Mouse (Mus musculus) heart, adult 8-10 months (tissue): ENCODE measurements at regions not wholly inside any gene's neighbourhood (a gene's known extent, or its start where the extent isn't known, plus 50 kb on each side); places are given as distances from the start of the nearest gene placed in this dataset.

Experiments used
- DNase-seq: peaks from one replicate; pipeline ENCODE4 v3.0.0; 2022; ENCODE audit warnings: low spot score

DNA sequence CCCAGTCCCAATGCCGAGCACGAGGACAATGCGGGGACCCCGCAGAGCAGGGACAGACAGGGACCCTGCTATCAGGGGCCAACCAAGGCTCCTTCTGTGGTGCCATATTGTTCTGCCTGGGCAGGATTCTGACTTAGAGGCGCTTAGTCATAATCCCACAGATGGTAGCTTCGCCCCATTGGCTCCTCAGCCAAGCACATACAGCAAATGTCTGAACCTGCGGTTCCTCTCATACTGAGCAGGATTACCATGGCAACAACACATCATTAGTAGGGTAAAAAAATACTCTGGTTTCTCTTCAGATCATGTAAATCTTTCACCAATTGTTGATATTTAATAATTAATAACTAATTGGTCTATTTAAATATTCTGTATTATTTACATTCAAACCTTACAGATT lies 2140.3 kb upstream of the Cdh20 start:
- peak; percentile 99 for DNase-seq

DNA sequence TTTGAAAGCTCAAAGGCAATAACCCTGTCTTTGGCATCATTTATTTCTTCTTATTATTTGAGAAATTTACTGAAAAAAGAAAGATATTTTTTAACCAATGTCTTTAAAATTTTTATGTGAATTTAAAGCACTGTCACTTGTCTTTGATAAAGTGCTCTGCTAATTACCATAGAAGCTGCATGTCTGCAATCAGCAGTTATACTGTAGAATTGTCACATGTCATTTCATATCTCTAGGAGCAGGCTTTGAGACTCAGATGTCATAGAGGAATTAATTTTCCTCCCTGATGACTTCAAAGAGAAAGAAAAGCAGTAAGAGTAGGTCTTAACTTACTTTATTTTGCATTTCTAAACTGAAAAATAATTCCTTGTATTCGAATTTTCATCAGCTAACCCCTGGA lies 2123.9 kb upstream of the Cdh20 start:
- DNase-seq = no peak

GRCm38 (mm10) chr1:102687367-102688070 lies 2080.8 kb upstream of the Cdh20 start:
- no peak for DNase-seq

- no peak for DNase-seq
Observed at GRCm38 (mm10) chr1:102716459-102716858, 2051.9 kb upstream of the Cdh20 start.

DNA sequence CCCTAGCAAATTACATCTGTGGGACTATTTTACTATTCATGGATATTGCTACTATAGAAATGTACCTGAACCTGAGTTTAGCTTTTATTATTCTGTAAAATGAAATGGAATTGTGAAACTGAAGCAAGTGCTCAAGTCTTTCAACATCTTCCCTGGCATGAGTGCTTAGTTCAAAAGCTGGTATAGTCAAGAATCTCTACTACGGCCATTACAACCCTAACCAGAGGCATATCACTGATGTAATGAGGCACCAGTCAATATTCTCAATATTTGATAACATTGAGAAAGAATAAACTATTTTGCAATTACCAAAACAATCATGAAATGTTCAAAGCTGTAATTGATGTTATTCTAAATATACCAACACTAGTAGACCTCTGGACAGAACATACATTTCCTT lies 2034.3 kb upstream of the Cdh20 start:
- DNase-seq = no peak

DNA sequence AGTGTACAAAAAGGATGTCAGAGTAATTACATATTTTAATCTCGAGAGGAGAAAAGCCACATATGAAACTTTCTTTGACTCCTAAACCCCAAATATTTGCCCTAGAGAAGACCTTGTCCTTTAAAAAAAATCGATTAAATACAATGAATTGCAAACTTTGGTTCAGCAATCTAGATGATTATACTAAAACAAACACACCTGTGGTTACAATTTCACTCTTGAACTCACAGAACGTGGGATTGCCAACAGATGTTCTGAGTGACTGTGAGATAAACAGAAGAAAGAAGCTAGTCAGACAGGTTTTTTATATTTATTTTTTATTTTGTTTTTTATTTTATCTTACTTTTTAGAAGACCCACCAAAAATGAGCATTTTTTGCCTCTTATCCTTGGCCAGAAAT lies 2032.9 kb upstream of the Cdh20 start:
- DNase-seq = no peak

GRCm38 (mm10) chr1:102757941-102758340 lies 2010.4 kb upstream of the Cdh20 start:
- no peak for DNase-seq
